Mouse (Mus musculus): Measurements from ENCODE around the gene Mettl15.

DNA sequence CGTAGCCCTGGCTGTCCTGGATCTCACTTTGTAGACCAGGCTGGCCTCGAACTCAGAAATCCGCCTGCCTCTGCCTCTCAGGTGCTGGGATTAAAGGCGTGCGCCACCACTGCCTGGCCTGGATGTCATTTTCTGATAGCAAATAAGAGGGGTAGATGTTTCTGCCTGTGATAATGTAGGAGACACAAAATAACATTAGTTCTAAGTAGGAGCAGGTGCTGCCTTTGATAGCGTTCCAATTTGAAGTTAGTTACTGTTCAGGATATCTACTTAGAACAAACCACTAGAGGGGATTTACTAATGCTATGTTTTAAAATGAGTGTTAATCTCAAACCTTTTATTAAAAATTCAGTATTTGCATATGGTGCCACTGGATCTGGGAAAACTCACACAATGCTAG lies 8.8 kb upstream of the Mettl15 start:
- TF ChIP-seq POLR2A (IDR thresholded peaks at IDR 0.05; ENCODE audit: borderline replicate concordance, extremely low read depth, insufficient read depth, insufficient read length, poor library complexity, severe bottlenecking) (no peak), CTCF (IDR thresholded peaks at IDR 0.05; ENCODE audit: borderline replicate concordance, extremely low read depth, insufficient read depth, insufficient read length) (no peak)
